Mouse (Mus musculus) lung, embryonic 14.5 days (tissue): ENCODE measurements at regions not wholly inside any gene's neighbourhood (a gene's known extent, or its start where the extent isn't known, plus 50 kb on each side); places are given as distances from the start of the nearest gene placed in this dataset.
A peak's percentile ranks its signal among the peaks of the same experiment; 100 is the strongest.

Experiments used
- ATAC-seq: fragments of 200-750 bp; cut with Nextera tagmentation; 2 replicates; pipeline ENCODE4 v1.8.0; 2017; ENCODE audit warnings: mild to moderate bottlenecking, moderate TSS enrichment, moderate library complexity; ENCODE audit not compliant: insufficient read depth
- DNase-seq: peaks from one replicate; pipeline ENCODE4 v3.0.0-alpha.2; 2015
- H3K27ac ChIP-seq: fragments of 300-500 bp; sonication (generic); 2 replicates; pipeline ENCODE4 v1.5.1; 2014; ENCODE audit warnings: low read depth, mild to moderate bottlenecking, moderate library complexity
- H3K27me3 ChIP-seq: fragments of 300-500 bp; sonication (generic); 2 replicates; pipeline ENCODE4 v1.6.1; 2014; ENCODE audit warnings: low read length, control low read depth; ENCODE audit not compliant: insufficient read depth
- H3K36me3 ChIP-seq: fragments of 300-500 bp; sonication (generic); 2 replicates; pipeline ENCODE4 v1.6.1; 2014; ENCODE audit warnings: control low read depth; ENCODE audit not compliant: insufficient read depth
- H3K4me1 ChIP-seq: fragments of 300-500 bp; sonication (generic); 2 replicates; pipeline ENCODE4 v1.6.1; 2014; ENCODE audit warnings: antibody characterized with exemption, control low read depth; ENCODE audit not compliant: insufficient read depth
- H3K4me2 ChIP-seq: fragments of 300-500 bp; sonication (generic); 2 replicates; pipeline ENCODE4 v1.6.1; 2014; ENCODE audit warnings: mild to moderate bottlenecking
- H3K4me3 ChIP-seq: fragments of 300-500 bp; sonication (generic); 2 replicates; pipeline ENCODE4 v1.5.1; 2014; ENCODE audit warnings: low read depth, low read length
- H3K9ac ChIP-seq: fragments of 300-500 bp; sonication (generic); 2 replicates; pipeline ENCODE4 v1.6.1; 2014
- H3K9me3 ChIP-seq: fragments of 300-500 bp; sonication (generic); 2 replicates; pipeline ENCODE4 v1.6.1; 2016; ENCODE audit warnings: low read depth, low read length, control low read depth
- CTCF ChIP-seq: IDR thresholded peaks from 2 replicates; pipeline ENCODE4 v1.5.1; 2016; ENCODE audit warnings: antibody characterized with exemption, low read depth
- WGBS: fragments of 180-500 bp; shearing (Covaris S2); extraction: QIAGEN DNeasy Blood & Tissue Kit; methylation state at CpG from one replicate; pipeline ENCODE4 v1.1.7; 2014; 5-methylcytosine and 5-hydroxymethylcytosine counted together

DNA sequence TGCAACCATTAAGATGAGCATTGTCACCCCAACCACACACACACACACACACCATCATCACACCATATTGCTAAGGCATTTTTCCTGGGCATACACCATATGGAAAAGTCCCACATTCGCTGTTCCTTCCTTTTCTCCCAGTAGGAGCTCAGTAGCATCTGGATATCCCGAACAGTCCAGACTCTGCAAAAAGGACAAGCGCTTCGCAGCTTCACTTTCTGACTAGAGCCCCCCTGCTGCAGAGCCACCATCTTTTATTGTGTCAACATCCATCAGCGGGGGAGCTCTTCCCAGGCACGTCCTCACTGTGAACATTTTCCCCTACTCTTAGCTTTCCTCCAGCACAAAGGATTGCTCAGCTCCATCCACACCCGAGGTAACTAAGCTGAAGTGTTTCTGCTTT lies 300.1 kb downstream of the Mat2b start:
- Histone ChIP-seq H3K36me3 (no peaks in the 10 kb centered on the region), H3K27ac (no peak overlapping the region), H3K9ac (no peak overlapping the region), H3K27me3 (no peaks in the 10 kb centered on the region), H3K4me1 (no peaks in the 10 kb centered on the region), H3K4me3 (no peak overlapping the region), H3K9me3 (no peaks in the 10 kb centered on the region), H3K4me2 (no peak overlapping the region)
- WGBS, result 48% methylated on average over 7 of the region's 7 CpGs
- DNase-seq (no peak), ATAC-seq (no peak)
- TF ChIP-seq CTCF, result no peak

- no peak overlapping the region for H3K27ac ChIP-seq
- no peak for DNase-seq
- H3K4me1 ChIP-seq, result no peaks in the 10 kb centered on the region
- H3K27me3 ChIP-seq, result no peaks in the 10 kb centered on the region
- H3K9me3 ChIP-seq, result no peaks in the 10 kb centered on the region
- no peak for ATAC-seq
- no peak for TF ChIP-seq CTCF
- H3K36me3 ChIP-seq, result no peaks in the 10 kb centered on the region
- WGBS, result 60% methylated on average over 4 of the region's 4 CpGs
- no peak overlapping the region for H3K4me3 ChIP-seq
- no peak overlapping the region for H3K4me2 ChIP-seq
- no peak overlapping the region for H3K9ac ChIP-seq
Observed at GRCm38 (mm10) chr11:40394283-40394758, 300.7 kb downstream of the Mat2b start.

GRCm38 (mm10) chr11:40380696-40381095 lies 314.3 kb downstream of the Mat2b start:
- no peak for TF ChIP-seq CTCF
- no peak overlapping the region for H3K9ac ChIP-seq
- DNase-seq (no peak), ATAC-seq (no peak)
- no peak overlapping the region for H3K27ac ChIP-seq
- H3K9me3 ChIP-seq, result no peaks in the 10 kb centered on the region
- H3K4me1 ChIP-seq, result no peaks in the 10 kb centered on the region
- 71% methylated on average over 3 of the region's 3 CpGs for WGBS
- no peak overlapping the region for H3K4me3 ChIP-seq
- H3K4me2 ChIP-seq, result no peak overlapping the region
- H3K36me3 ChIP-seq, result no peaks in the 10 kb centered on the region
- H3K27me3 ChIP-seq, result no peaks in the 10 kb centered on the region

DNA sequence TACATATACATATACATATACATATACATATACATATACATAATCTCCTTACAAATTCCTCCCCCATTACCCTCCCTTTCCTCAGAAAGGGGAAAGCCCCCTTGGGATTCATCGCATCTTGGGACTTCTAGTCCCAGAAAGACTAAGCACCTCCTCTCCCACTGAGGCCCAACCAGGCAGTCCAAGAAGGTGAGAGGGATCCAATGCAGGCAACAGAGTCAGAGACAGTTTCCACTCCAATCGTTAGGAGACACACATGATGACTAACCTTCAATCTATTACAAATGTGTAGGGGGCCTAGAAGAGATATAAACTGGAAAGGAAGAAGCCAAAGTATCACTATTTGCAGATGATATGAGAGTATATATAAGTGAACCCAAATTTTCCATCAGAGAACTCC lies 323.3 kb downstream of the Mat2b start:
- no peaks in the 10 kb centered on the region for H3K36me3 ChIP-seq
- DNase-seq (no peak), ATAC-seq (no peak)
- H3K9ac ChIP-seq, result no peak overlapping the region
- TF ChIP-seq CTCF, result no peak
- no peak overlapping the region for H3K27ac ChIP-seq
- no peak overlapping the region for H3K4me3 ChIP-seq
- no peaks in the 10 kb centered on the region for H3K27me3 ChIP-seq
- no peaks in the 10 kb centered on the region for H3K9me3 ChIP-seq
- no peak overlapping the region for H3K4me2 ChIP-seq
- WGBS, result 80% methylated on average over 2 of the region's 2 CpGs
- H3K4me1 ChIP-seq, result no peaks in the 10 kb centered on the region

- DNase-seq, result no peak
- H3K36me3 ChIP-seq, result no peaks in the 10 kb centered on the region
Observed at GRCm38 (mm10) chr11:40366573-40366972, 328.4 kb downstream of the Mat2b start.

DNA sequence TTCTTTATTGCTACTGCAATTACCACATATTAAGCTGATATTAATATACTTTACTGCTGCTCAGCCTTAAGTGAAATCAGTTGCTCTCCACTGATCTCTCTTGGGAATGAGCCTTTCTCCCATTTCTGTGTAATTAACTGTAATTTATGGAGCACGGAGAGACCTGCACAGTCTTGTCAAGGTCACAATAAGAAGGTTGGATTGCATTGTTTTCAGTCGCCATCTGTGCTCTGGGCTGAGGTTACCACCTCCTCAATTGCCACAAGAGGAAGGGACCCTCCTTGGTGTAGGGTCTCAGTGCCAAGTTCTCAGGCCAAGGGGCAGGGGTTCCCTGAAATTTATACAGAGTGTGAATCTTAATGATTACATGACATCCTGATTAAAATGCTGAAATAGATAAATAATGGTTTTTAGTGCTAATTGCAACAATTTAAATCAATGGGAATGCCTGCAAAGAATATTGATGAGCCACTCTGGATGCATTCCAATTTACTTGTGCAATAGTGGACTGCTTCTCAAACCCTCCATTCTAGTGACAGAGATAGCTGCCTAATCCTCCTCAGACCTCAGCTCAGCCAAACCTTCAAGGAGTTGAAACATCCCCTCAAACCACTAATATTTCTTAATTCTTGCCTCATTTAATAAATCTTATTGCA lies 332.3 kb downstream of the Mat2b start:
- no peaks in the 10 kb centered on the region for H3K27me3 ChIP-seq
- no peak for TF ChIP-seq CTCF
- H3K9ac ChIP-seq, result no peak overlapping the region
- no peak for ATAC-seq
- no peaks in the 10 kb centered on the region for H3K4me1 ChIP-seq
- H3K4me3 ChIP-seq, result no peak overlapping the region
- peak; percentile 3 for DNase-seq
- H3K36me3 ChIP-seq, result no peaks in the 10 kb centered on the region
- H3K27ac ChIP-seq, result no peak overlapping the region
- H3K9me3 ChIP-seq, result no peaks in the 10 kb centered on the region
- H3K4me2 ChIP-seq, result no peak overlapping the region
- 49% methylated on average over 2 of the region's 2 CpGs for WGBS

More at GRCm38 (mm10) chr11:40366573-40366972, 328.4 kb downstream of the Mat2b start:
- Histone ChIP-seq H3K4me2 (no peak overlapping the region), H3K9me3 (no peaks in the 10 kb centered on the region), H3K4me1 (no peaks in the 10 kb centered on the region), H3K27ac (no peak overlapping the region), H3K9ac (no peak overlapping the region), H3K4me3 (no peak overlapping the region), H3K27me3 (no peaks in the 10 kb centered on the region)
- ATAC-seq, result no peak
- TF ChIP-seq CTCF, result no peak
